Mouse (Mus musculus) lung, embryonic 14.5 days (tissue): ENCODE measurements at regions not wholly inside any gene's neighbourhood (a gene's known extent, or its start where the extent isn't known, plus 50 kb on each side); places are given as distances from the start of the nearest gene placed in this dataset.
A peak's percentile ranks its signal among the peaks of the same experiment; 100 is the strongest.

Experiments used
- ATAC-seq: fragments of 200-750 bp; cut with Nextera tagmentation; 2 replicates; pipeline ENCODE4 v1.8.0; 2017; ENCODE audit warnings: mild to moderate bottlenecking, moderate TSS enrichment, moderate library complexity; ENCODE audit not compliant: insufficient read depth
- DNase-seq: peaks from one replicate; pipeline ENCODE4 v3.0.0-alpha.2; 2015
- H3K27ac ChIP-seq: fragments of 300-500 bp; sonication (generic); 2 replicates; pipeline ENCODE4 v1.5.1; 2014; ENCODE audit warnings: low read depth, mild to moderate bottlenecking, moderate library complexity
- H3K27me3 ChIP-seq: fragments of 300-500 bp; sonication (generic); 2 replicates; pipeline ENCODE4 v1.6.1; 2014; ENCODE audit warnings: low read length, control low read depth; ENCODE audit not compliant: insufficient read depth
- H3K36me3 ChIP-seq: fragments of 300-500 bp; sonication (generic); 2 replicates; pipeline ENCODE4 v1.6.1; 2014; ENCODE audit warnings: control low read depth; ENCODE audit not compliant: insufficient read depth
- H3K4me1 ChIP-seq: fragments of 300-500 bp; sonication (generic); 2 replicates; pipeline ENCODE4 v1.6.1; 2014; ENCODE audit warnings: antibody characterized with exemption, control low read depth; ENCODE audit not compliant: insufficient read depth
- H3K4me2 ChIP-seq: fragments of 300-500 bp; sonication (generic); 2 replicates; pipeline ENCODE4 v1.6.1; 2014; ENCODE audit warnings: mild to moderate bottlenecking
- H3K4me3 ChIP-seq: fragments of 300-500 bp; sonication (generic); 2 replicates; pipeline ENCODE4 v1.5.1; 2014; ENCODE audit warnings: low read depth, low read length
- H3K9ac ChIP-seq: fragments of 300-500 bp; sonication (generic); 2 replicates; pipeline ENCODE4 v1.6.1; 2014
- H3K9me3 ChIP-seq: fragments of 300-500 bp; sonication (generic); 2 replicates; pipeline ENCODE4 v1.6.1; 2016; ENCODE audit warnings: low read depth, low read length, control low read depth
- CTCF ChIP-seq: IDR thresholded peaks from 2 replicates; pipeline ENCODE4 v1.5.1; 2016; ENCODE audit warnings: antibody characterized with exemption, low read depth
- WGBS: fragments of 180-500 bp; shearing (Covaris S2); extraction: QIAGEN DNeasy Blood & Tissue Kit; methylation state at CpG from one replicate; pipeline ENCODE4 v1.1.7; 2014; 5-methylcytosine and 5-hydroxymethylcytosine counted together

DNA sequence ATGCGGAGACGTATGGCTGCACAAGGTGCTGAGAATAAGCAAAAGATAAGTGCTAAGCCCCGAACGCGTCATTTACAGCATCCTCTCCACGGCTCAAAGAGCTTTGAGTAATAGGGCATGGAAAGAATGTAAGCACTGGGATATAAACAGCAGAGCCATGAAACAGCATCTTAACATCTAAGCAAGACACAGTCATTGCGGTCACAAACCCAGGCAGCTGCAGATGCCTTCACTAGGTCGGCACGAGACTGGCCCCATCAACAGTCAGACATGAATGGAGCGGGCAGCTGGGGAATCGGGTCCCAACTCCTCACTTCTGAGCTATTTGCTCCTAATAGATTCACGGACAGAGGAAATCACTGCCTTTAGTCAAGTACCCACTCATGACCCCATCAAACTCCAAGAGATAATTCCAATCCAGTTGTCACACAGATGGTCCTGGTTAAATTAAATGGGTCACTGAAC, 126.4 kb upstream of the Prr30 start:
- Histone ChIP-seq H3K36me3 (no peaks in the 10 kb centered on the region), H3K27me3 (no peaks in the 10 kb centered on the region), H3K27ac (no peak overlapping the region), H3K4me1 (no peaks in the 10 kb centered on the region), H3K9me3 (no peaks in the 10 kb centered on the region), H3K4me3 (no peak overlapping the region), H3K4me2 (no peak overlapping the region), H3K9ac (no peak overlapping the region)
- DNase-seq: peak; percentile 8
- WGBS: 41% methylated on average over 12 of the region's 12 CpGs
- no peak for TF ChIP-seq CTCF
- ATAC-seq: peak; percentile 17; the same call in 1 of the 2 replicates

DNA sequence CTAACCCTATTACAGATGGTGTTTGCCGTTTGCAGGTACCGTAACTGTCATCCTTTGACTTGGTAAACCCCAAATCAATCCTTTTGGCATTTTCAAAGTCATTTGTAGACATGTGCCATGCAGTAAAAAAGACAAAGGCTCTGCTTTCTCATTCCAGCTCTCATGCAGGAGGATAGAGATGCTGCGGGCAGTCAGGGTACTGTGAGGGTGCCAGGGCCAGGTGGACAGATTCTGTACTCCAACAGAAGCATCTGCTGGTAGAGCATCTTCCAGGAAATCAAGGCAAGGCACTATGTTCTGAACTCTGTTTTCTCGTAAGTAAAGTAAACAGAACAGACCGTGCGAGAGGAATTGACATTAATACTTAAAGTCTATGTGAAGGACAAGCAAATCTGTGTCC, 123.2 kb upstream of the Prr30 start:
- no peak overlapping the region for H3K4me2 ChIP-seq
- no peak overlapping the region for H3K9ac ChIP-seq
- no peaks in the 10 kb centered on the region for H3K4me1 ChIP-seq
- H3K27ac ChIP-seq: no peak overlapping the region
- H3K27me3 ChIP-seq: no peaks in the 10 kb centered on the region
- DNase-seq: no peak
- H3K36me3 ChIP-seq: no peaks in the 10 kb centered on the region
- no peak for ATAC-seq
- no peak for TF ChIP-seq CTCF
- H3K4me3 ChIP-seq: no peak overlapping the region
- H3K9me3 ChIP-seq: no peaks in the 10 kb centered on the region
- WGBS: 85% methylated on average over 6 of the region's 6 CpGs

DNA sequence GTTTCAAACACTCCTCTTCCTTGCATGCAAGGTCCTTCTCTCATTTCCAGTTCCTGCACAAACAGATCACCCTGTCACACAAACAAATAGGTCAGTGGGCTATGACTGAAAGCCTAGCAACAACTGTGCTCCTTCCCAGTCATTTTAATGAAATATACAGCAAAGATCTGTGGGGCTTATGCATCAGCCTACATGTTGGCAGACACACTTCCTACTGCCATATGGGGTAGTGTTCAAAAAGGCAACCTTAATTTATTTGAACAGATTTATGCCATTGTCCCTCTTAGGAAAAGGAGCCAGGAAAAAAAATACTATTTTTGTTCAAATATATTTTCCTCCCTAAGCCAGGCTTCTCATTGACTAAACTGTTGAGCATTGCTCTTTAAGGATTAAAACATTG, 107.8 kb upstream of the Prr30 start:
- no peak overlapping the region for H3K9ac ChIP-seq
- no peak overlapping the region for H3K27ac ChIP-seq
- no peak overlapping the region for H3K4me2 ChIP-seq
- H3K4me1 ChIP-seq: no peaks in the 10 kb centered on the region
- no peak for TF ChIP-seq CTCF
- no peaks in the 10 kb centered on the region for H3K27me3 ChIP-seq
- DNase-seq: no peak
- H3K36me3 ChIP-seq: no peaks in the 10 kb centered on the region
- H3K4me3 ChIP-seq: no peak overlapping the region
- ATAC-seq: no peak
- no peaks in the 10 kb centered on the region for H3K9me3 ChIP-seq

DNA sequence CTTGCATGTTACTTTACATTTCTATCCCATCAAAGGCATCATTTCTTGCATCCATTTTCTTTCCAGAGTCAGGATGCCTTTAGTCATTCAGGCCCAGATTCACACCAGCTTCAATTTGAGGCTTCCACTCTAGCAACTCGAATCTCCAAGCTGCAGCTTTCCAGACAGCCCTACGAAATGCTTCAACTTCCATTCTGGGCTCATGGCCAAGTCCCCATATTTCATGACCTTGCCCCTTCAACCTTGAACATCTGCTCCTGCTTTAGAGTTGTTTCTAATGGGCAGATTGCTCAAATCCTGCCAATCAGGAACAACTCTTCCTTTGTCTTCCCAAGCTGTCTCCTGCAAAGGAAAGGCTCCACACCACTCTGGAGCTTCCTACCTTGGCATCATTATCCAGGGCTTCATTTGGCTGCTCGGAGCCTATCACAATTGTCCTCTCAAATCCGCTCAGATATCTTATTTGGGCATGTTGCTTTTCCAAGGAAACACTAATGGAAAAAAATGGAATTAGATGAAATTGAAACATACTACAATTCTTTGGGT, 104.4 kb upstream of the Prr30 start:
- Histone ChIP-seq H3K27me3 (no peaks in the 10 kb centered on the region), H3K9ac (no peak overlapping the region), H3K4me1 (no peaks in the 10 kb centered on the region), H3K36me3 (no peaks in the 10 kb centered on the region), H3K4me2 (no peak overlapping the region), H3K27ac (no peak overlapping the region), H3K9me3 (no peaks in the 10 kb centered on the region), H3K4me3 (no peak overlapping the region)
- TF ChIP-seq CTCF: no peak
- DNase-seq (peak; percentile 88), ATAC-seq (peak; percentile 79)
- 36% methylated on average over 4 of the region's 4 CpGs for WGBS

DNA sequence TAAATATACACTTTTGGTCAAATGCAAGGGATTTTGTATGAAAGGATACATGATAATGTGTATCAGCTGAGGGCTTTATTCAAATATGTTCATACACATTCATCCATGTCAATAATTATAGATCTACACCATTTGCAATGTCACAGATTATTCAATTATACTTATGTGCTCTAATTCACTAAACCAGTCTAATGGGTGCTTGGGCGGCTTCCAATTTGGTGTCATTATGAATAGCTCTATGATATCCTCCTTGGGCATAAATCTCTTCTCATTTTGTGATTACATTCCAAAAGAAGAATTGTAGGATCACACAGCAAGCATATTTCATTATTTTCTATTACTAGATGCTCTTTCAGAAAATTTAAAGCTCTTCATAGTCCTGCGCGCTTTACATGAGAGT, 97.7 kb upstream of the Prr30 start:
- no peak for TF ChIP-seq CTCF
- no peaks in the 10 kb centered on the region for H3K27me3 ChIP-seq
- WGBS: 94% methylated on average over 3 of the region's 3 CpGs
- H3K4me3 ChIP-seq: no peak overlapping the region
- H3K4me2 ChIP-seq: no peak overlapping the region
- DNase-seq (no peak), ATAC-seq (no peak)
- H3K9me3 ChIP-seq: no peaks in the 10 kb centered on the region
- H3K27ac ChIP-seq: no peak overlapping the region
- H3K36me3 ChIP-seq: no peaks in the 10 kb centered on the region
- H3K4me1 ChIP-seq: no peaks in the 10 kb centered on the region
- no peak overlapping the region for H3K9ac ChIP-seq

DNA sequence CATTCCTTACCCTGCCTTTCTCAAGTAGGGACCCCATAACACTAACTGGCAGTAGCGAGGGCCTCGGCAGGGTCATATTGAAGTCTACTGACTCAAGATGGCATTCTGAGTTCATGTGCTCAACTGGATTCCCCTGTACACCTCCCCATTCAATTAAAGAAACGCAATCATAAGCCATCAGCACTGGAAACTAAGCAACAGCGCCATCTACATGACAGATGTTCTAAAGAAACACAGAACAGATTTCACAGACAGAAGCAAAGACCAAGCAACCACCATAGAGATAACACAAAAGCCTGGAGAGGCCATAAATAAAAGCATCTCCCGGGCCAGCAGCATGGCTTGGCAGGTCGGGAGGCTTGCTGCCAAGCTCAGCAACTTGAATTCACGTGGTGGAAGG, 94.6 kb upstream of the Prr30 start:
- Histone ChIP-seq H3K4me3 (no peak overlapping the region), H3K9me3 (no peaks in the 10 kb centered on the region), H3K4me1 (no peaks in the 10 kb centered on the region), H3K27me3 (no peaks in the 10 kb centered on the region), H3K9ac (no peak overlapping the region), H3K4me2 (no peak overlapping the region), H3K27ac (no peak overlapping the region), H3K36me3 (no peaks in the 10 kb centered on the region)
- 25% methylated on average over 7 of the region's 7 CpGs for WGBS
- ATAC-seq (peak; percentile 14; the same call in 1 of the 2 replicates), DNase-seq (peak; percentile 82)
- peak; percentile 62 for TF ChIP-seq CTCF

DNA sequence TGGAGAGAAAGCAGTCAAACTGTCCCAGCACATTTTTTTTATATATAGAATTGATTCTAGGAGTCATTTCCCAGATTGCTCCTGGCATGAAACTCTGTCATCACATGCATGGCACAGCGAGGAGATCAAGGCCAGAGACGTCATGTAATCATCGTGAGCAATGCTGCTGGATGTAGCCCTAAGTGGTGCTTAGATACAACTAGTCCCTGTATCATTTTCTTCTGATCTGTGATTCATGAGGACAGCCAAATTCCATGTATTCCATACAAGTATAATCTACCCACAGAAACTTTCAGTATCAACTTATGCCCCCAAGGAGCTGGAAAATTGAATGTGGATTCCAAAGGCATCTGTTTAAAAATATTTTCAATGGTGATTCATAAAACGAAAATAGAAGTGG, 87.6 kb upstream of the Prr30 start:
- no peak for TF ChIP-seq CTCF
- no peak overlapping the region for H3K9ac ChIP-seq
- H3K4me3 ChIP-seq: no peak overlapping the region
- no peaks in the 10 kb centered on the region for H3K9me3 ChIP-seq
- H3K36me3 ChIP-seq: no peaks in the 10 kb centered on the region
- H3K4me2 ChIP-seq: no peak overlapping the region
- no peaks in the 10 kb centered on the region for H3K27me3 ChIP-seq
- H3K27ac ChIP-seq: no peak overlapping the region
- no peak for ATAC-seq
- H3K4me1 ChIP-seq: no peaks in the 10 kb centered on the region
- DNase-seq: no peak
- 83% methylated on average over 4 of the region's 4 CpGs for WGBS
